Mouse (Mus musculus) left cerebral cortex, postnatal 25 days (tissue): ENCODE measurements at regions not wholly inside any gene's neighbourhood (a gene's known extent, or its start where the extent isn't known, plus 50 kb on each side); places are given as distances from the start of the nearest gene placed in this dataset.

Experiments
- DNase-seq, 2 experiments: peaks; one replicate each; pipeline ENCODE4 v3.0.0; 2022; ENCODE audit warnings: low spot score in 2 of 2, mixed read lengths in 1 of 2
- intact Hi-C: fragments of 180-260 bp; cut with DNase I; formaldehyde crosslinking; loops from one replicate; pipeline ENCODE4 v1.15.1; 2025

GRCm38 (mm10) chr5:75880088-75880684, 98.1 kb downstream of the Kdr start:
- DNase-seq: no peak
- intact Hi-C loops: no loop called here

GRCm38 (mm10) chr5:75878361-75878760, 99.9 kb downstream of the Kdr start:
- intact Hi-C loops: loop anchor here (10.0 kb wide), 1 partner anchor 426 kb away; the partner anchor contains the start of gene Clock

GRCm38 (mm10) chr5:75877609-75877971, 100.7 kb downstream of the Kdr start:
- no peak for DNase-seq
- intact Hi-C loops: loop anchor here (10.0 kb wide), 1 partner anchor 427 kb away; the partner anchor contains the start of gene Clock

More at GRCm38 (mm10) chr5:75878361-75878760, 99.9 kb downstream of the Kdr start:
- no peak for DNase-seq

- DNase-seq: no peak
- intact Hi-C loops: loop anchor here (10.0 kb wide), 1 partner anchor 428 kb away; the partner anchor contains the start of gene Clock
Observed at GRCm38 (mm10) chr5:75876871-75877608, 101.2 kb downstream of the Kdr start.

- peak; percentile 61 to 69 for DNase-seq
- intact Hi-C loops: loop anchor here (1.0 to 10.0 kb wide), 3 partner anchors 106 to 434 kb away; partner anchors contain the start of genes Clock and Kdr
Observed at GRCm38 (mm10) chr5:75871120-75871519, 107.1 kb downstream of the Kdr start.

GRCm38 (mm10) chr5:75870666-75871065, 107.6 kb downstream of the Kdr start:
- intact Hi-C loops: loop anchor here (1.0 to 10.0 kb wide), 3 partner anchors 107 to 434 kb away; partner anchors contain the start of genes Clock and Kdr
- no peak for DNase-seq

- intact Hi-C loops: loop anchor here (10.0 kb wide), 1 partner anchor 365 kb away; no protein-coding TSS in a partner anchor
- DNase-seq: no peak
Observed at GRCm38 (mm10) chr5:75869535-75869934, 108.7 kb downstream of the Kdr start.

GRCm38 (mm10) chr5:75865096-75865495, 113.2 kb downstream of the Kdr start:
- DNase-seq: no peak

GRCm38 (mm10) chr5:75863358-75863757, 114.9 kb downstream of the Kdr start:
- no peak for DNase-seq
- intact Hi-C loops: loop anchor here (5.0 to 10.0 kb wide), 3 partner anchors 371 to 679 kb away; no protein-coding TSS in a partner anchor

More at GRCm38 (mm10) chr5:75865096-75865495, 113.2 kb downstream of the Kdr start:
- intact Hi-C loops: loop anchor here (10.0 kb wide), 1 partner anchor 370 kb away; no protein-coding TSS in a partner anchor

- DNase-seq: peak; percentile 73 to 77
- intact Hi-C loops: loop anchor here (1.0 to 10.0 kb wide), 4 partner anchors 256 to 680 kb away; no protein-coding TSS in a partner anchor
Observed at GRCm38 (mm10) chr5:75862630-75862991, 115.6 kb downstream of the Kdr start.

- intact Hi-C loops: loop anchor here (1.0 to 10.0 kb wide), 4 partner anchors 256 to 680 kb away; no protein-coding TSS in a partner anchor
- no peak for DNase-seq
Observed at GRCm38 (mm10) chr5:75861916-75862629, 116.2 kb downstream of the Kdr start.

- no peak for DNase-seq
- intact Hi-C loops: loop anchor here (5.0 to 10.0 kb wide), 2 partner anchors 405 to 472 kb away; no protein-coding TSS in a partner anchor
Observed at GRCm38 (mm10) chr5:75859316-75859836, 118.9 kb downstream of the Kdr start.

GRCm38 (mm10) chr5:75850855-75851254, 127.4 kb downstream of the Kdr start:
- no peak for DNase-seq
- intact Hi-C loops: loop anchor here (5.0 to 10.0 kb wide), 2 partner anchors 274 to 396 kb away; no protein-coding TSS in a partner anchor

- intact Hi-C loops: no loop called here
- no peak for DNase-seq
Observed at GRCm38 (mm10) chr5:75847966-75848365, 130.3 kb downstream of the Kdr start.

GRCm38 (mm10) chr5:75847341-75847740, 130.9 kb downstream of the Kdr start:
- no peak for DNase-seq
- intact Hi-C loops: no loop called here

GRCm38 (mm10) chr5:75846016-75846415, 132.2 kb downstream of the Kdr start:
- DNase-seq: no peak
- intact Hi-C loops: no loop called here

- DNase-seq: no peak
- intact Hi-C loops: no loop called here
Observed at GRCm38 (mm10) chr5:75843807-75844206, 134.5 kb downstream of the Kdr start.

GRCm38 (mm10) chr5:75840421-75840820, 137.8 kb downstream of the Kdr start:
- intact Hi-C loops: no loop called here

GRCm38 (mm10) chr5:75835556-75835961, 142.7 kb downstream of the Kdr start:
- DNase-seq: peak in 1 of 2 experiments; percentile 38
- intact Hi-C loops: no loop called here

More at GRCm38 (mm10) chr5:75840421-75840820, 137.8 kb downstream of the Kdr start:
- no peak for DNase-seq
